Mouse (Mus musculus) embryo, embryonic 9.5 days (tissue): ENCODE data around the gene Ttn.
A peak's percentile ranks its signal among the peaks of the same experiment; 100 is the strongest.

ENCODE experiments used
- DNase-seq: peaks from one replicate; pipeline ENCODE4 v3.0.0-alpha.2; 2017; ENCODE audit errors: extremely low spot score

Ttn gene

GRCm38 (mm10) chr2:76850066-76850465, 132.3 kb downstream of the Ttn start:
- no peak for DNase-seq

- peak; percentile 7 for DNase-seq
Observed at GRCm38 (mm10) chr2:76843162-76843561, 139.2 kb downstream of the Ttn start.

GRCm38 (mm10) chr2:76820472-76820871, 161.9 kb downstream of the Ttn start:
- DNase-seq, result no peak

GRCm38 (mm10) chr2:76817796-76818195, 164.6 kb downstream of the Ttn start:
- DNase-seq, result no peak

- DNase-seq, result no peak
Observed at GRCm38 (mm10) chr2:76814048-76814817, 168.1 kb downstream of the Ttn start.

- no peak for DNase-seq
Observed at GRCm38 (mm10) chr2:76811160-76811559, 171.2 kb downstream of the Ttn start.

GRCm38 (mm10) chr2:76808334-76808733, 174.0 kb downstream of the Ttn start:
- no peak for DNase-seq

- no peak for DNase-seq
Observed at GRCm38 (mm10) chr2:76807284-76807683, 175.1 kb downstream of the Ttn start.

- DNase-seq, result no peak
Observed at GRCm38 (mm10) chr2:76806861-76807260, 175.5 kb downstream of the Ttn start.

- no peak for DNase-seq
Observed at GRCm38 (mm10) chr2:76806376-76806775, 176.0 kb downstream of the Ttn start.

GRCm38 (mm10) chr2:76805191-76805892, 177.0 kb downstream of the Ttn start:
- no peak for DNase-seq

GRCm38 (mm10) chr2:76784171-76784570, 198.2 kb downstream of the Ttn start:
- no peak for DNase-seq

GRCm38 (mm10) chr2:76780792-76781191, 201.6 kb downstream of the Ttn start:
- no peak for DNase-seq

- DNase-seq, result no peak
Observed at GRCm38 (mm10) chr2:76769831-76770230, 212.5 kb downstream of the Ttn start.

- DNase-seq, result no peak
Observed at GRCm38 (mm10) chr2:76767231-76767630, 215.1 kb downstream of the Ttn start.

- DNase-seq, result no peak
Observed at GRCm38 (mm10) chr2:76764526-76764925, 217.8 kb downstream of the Ttn start.

GRCm38 (mm10) chr2:76762154-76762553, 220.2 kb downstream of the Ttn start:
- no peak for DNase-seq

GRCm38 (mm10) chr2:76756461-76756860, 225.9 kb downstream of the Ttn start:
- no peak for DNase-seq

- no peak for DNase-seq
Observed at GRCm38 (mm10) chr2:76751993-76752392, 230.4 kb downstream of the Ttn start.

GRCm38 (mm10) chr2:76749341-76750110, 232.8 kb downstream of the Ttn start:
- no peak for DNase-seq

- DNase-seq, result no peak
Observed at GRCm38 (mm10) chr2:76748696-76749095, 233.7 kb downstream of the Ttn start.

GRCm38 (mm10) chr2:76719650-76720049, 262.7 kb downstream of the Ttn start:
- no peak for DNase-seq
